Mouse (Mus musculus) heart, embryonic 14.5 days (tissue): ENCODE results near the gene Sdk2. TPM values are rescaled to one million over a fixed set of nuclear protein-coding genes. Genes with fewer than 3 reads are reported as not detected.

Source experiments
- ATAC-seq: fragments of 200-750 bp; cut with Nextera tagmentation; 2 replicates; pipeline ENCODE4 v1.8.0; 2017; ENCODE audit warnings: low read depth, moderate TSS enrichment; ENCODE audit not compliant: insufficient number of reproducible peaks, insufficient read depth, low FRiP score
- H3K27ac ChIP-seq, 2 experiments: fragments of 200-500 bp in 1 of 2; fragments of 300-500 bp in 1 of 2; sonication (generic) in 1 of 2; replicated peaks in 1 of 2; 2 replicates each; pipeline ENCODE4 v1.5.1; 2012 to 2014; ENCODE audit warnings: low read depth in 2 of 2, low read length in 2 of 2, control low read depth in 1 of 2, mild to moderate bottlenecking in 1 of 2, mixed read lengths in 1 of 2; ENCODE audit not compliant: control insufficient read depth in 1 of 2, insufficient read depth in 1 of 2
- H3K27me3 ChIP-seq: fragments of 300-500 bp; sonication (generic); 2 replicates; pipeline ENCODE4 v1.6.1; 2014; ENCODE audit warnings: mild to moderate bottlenecking, low read length, control low read depth; ENCODE audit not compliant: control insufficient read depth, insufficient read depth
- H3K36me3 ChIP-seq: fragments of 300-500 bp; sonication (generic); 2 replicates; pipeline ENCODE4 v1.6.1; 2014; ENCODE audit warnings: mild to moderate bottlenecking, control low read depth, low read length, mixed read lengths; ENCODE audit not compliant: control insufficient read depth, insufficient read depth
- H3K4me1 ChIP-seq, 2 experiments: fragments of 200-500 bp in 1 of 2; fragments of 300-500 bp in 1 of 2; sonication (generic) in 1 of 2; 2 replicates each; pipeline ENCODE4 v1.6.1; 2012 to 2014; ENCODE audit warnings: low read length in 2 of 2, control low read depth in 1 of 2, mixed read lengths in 1 of 2; ENCODE audit not compliant: control insufficient read depth in 2 of 2, insufficient read depth in 2 of 2
- H3K4me2 ChIP-seq: fragments of 300-500 bp; sonication (generic); 2 replicates; pipeline ENCODE4 v1.6.1; 2014; ENCODE audit warnings: mild to moderate bottlenecking, low read length
- H3K4me3 ChIP-seq, 2 experiments: fragments of 200-500 bp in 1 of 2; fragments of 300-500 bp in 1 of 2; sonication (generic) in 1 of 2; 2 replicates each; pipeline ENCODE4 v1.5.1; 2012 to 2014; ENCODE audit warnings: low read length in 2 of 2, mild to moderate bottlenecking in 2 of 2, control low read depth in 1 of 2, low read depth in 1 of 2, moderate library complexity in 1 of 2; ENCODE audit not compliant: control insufficient read depth in 1 of 2, insufficient read depth in 1 of 2
- H3K9ac ChIP-seq: fragments of 300-500 bp; sonication (generic); 2 replicates; pipeline ENCODE4 v1.6.1; 2014; ENCODE audit warnings: mild to moderate bottlenecking, low read length
- H3K9me3 ChIP-seq: fragments of 300-500 bp; sonication (generic); 2 replicates; pipeline ENCODE4 v1.6.1; 2016; ENCODE audit warnings: low read length, control low read depth; ENCODE audit not compliant: control insufficient read depth
- WGBS: fragments of 180-500 bp; shearing (Covaris S2); extraction: QIAGEN DNeasy Blood & Tissue Kit; methylation state at CpG from one replicate; pipeline ENCODE4 v1.1.7; 2014; 5-methylcytosine and 5-hydroxymethylcytosine counted together
- polyA plus RNA-seq: library from polyadenylated mRNA; unstranded; fragments of >200 nt; fragmentation: Nextera tagmentation; extraction: Ambion mirVana; gene quantifications from 2 replicates; pipeline ENCODE4 v1.2.1, GENCODE M21; 2014

The Sdk2 gene
- polyA plus RNA-seq, 1 experiment from 2014 or later: 2.4 TPM

GRCm38 (mm10) chr11:113978318-113978717 lies 88.5 kb downstream of the Sdk2 start:
- no peak for ATAC-seq
- no peaks in the 10 kb centered on the region for H3K9me3 ChIP-seq
- no peak overlapping the region for H3K27ac ChIP-seq
- no peak overlapping the region for H3K9ac ChIP-seq
- no peaks in the 10 kb centered on the region for H3K36me3 ChIP-seq
- 95% methylated on average over 12 of the region's 12 CpGs for WGBS
- H3K4me3 ChIP-seq: no peak overlapping the region
- H3K4me2 ChIP-seq: no peak overlapping the region
- no peaks in the 10 kb centered on the region for H3K27me3 ChIP-seq
- H3K4me1 ChIP-seq: peaks cover 12 to 16% of the 10 kb centered on the region in 2 experiments

- Histone ChIP-seq H3K4me2 (no peak overlapping the region), H3K27ac (no peak overlapping the region), H3K27me3 (no peaks in the 10 kb centered on the region), H3K9me3 (peaks cover 6% of the 10 kb centered on the region), H3K4me1 (peaks cover 3 to 7% of the 10 kb centered on the region in 2 experiments; a peak in 2 of 4 replicates), H3K9ac (no peak overlapping the region), H3K4me3 (no peak overlapping the region), H3K36me3 (no peaks in the 10 kb centered on the region)
- 63% methylated on average over 3 of the region's 3 CpGs for WGBS
- no peak for ATAC-seq
Observed at GRCm38 (mm10) chr11:113975667-113975970, 91.2 kb downstream of the Sdk2 start.

- Histone ChIP-seq H3K9me3 (peaks cover 9% of the 10 kb centered on the region), H3K4me3 (no peak overlapping the region), H3K27me3 (no peaks in the 10 kb centered on the region), H3K36me3 (no peaks in the 10 kb centered on the region), H3K9ac (no peak overlapping the region), H3K4me2 (no peak overlapping the region), H3K27ac (no peak overlapping the region), H3K4me1 (peaks cover 3 to 7% of the 10 kb centered on the region in 2 experiments; a peak in 2 of 4 replicates)
- ATAC-seq: no peak
- WGBS: 42% methylated on average over 16 of the region's 16 CpGs
Observed at GRCm38 (mm10) chr11:113974876-113975666, 91.8 kb downstream of the Sdk2 start.

GRCm38 (mm10) chr11:113972517-113972872 lies 94.4 kb downstream of the Sdk2 start:
- no peak overlapping the region for H3K27ac ChIP-seq
- peaks cover 3 to 7% of the 10 kb centered on the region in 2 experiments; a peak in 2 of 4 replicates for H3K4me1 ChIP-seq
- no peaks in the 10 kb centered on the region for H3K27me3 ChIP-seq
- no peak overlapping the region for H3K4me3 ChIP-seq
- peak; percentile 55 for ATAC-seq
- H3K9me3 ChIP-seq: peaks cover 35% of the 10 kb centered on the region
- no peak overlapping the region for H3K4me2 ChIP-seq
- 37% methylated on average over 3 of the region's 3 CpGs for WGBS
- H3K9ac ChIP-seq: no peak overlapping the region
- H3K36me3 ChIP-seq: no peaks in the 10 kb centered on the region

- WGBS: 81% methylated on average over 19 of the region's 19 CpGs
- no peak overlapping the region for H3K4me2 ChIP-seq
- no peak overlapping the region for H3K4me3 ChIP-seq
- peaks cover 41% of the 10 kb centered on the region for H3K9me3 ChIP-seq
- no peak overlapping the region for H3K9ac ChIP-seq
- H3K36me3 ChIP-seq: no peaks in the 10 kb centered on the region
- ATAC-seq: no peak
- peaks cover 3 to 7% of the 10 kb centered on the region in 2 experiments; a peak in 2 of 4 replicates for H3K4me1 ChIP-seq
- H3K27ac ChIP-seq: no peak overlapping the region
- no peaks in the 10 kb centered on the region for H3K27me3 ChIP-seq
Observed at GRCm38 (mm10) chr11:113971609-113972516, 95.0 kb downstream of the Sdk2 start.

- H3K27ac ChIP-seq: no peak overlapping the region
- H3K4me1 ChIP-seq: peaks cover 3 to 7% of the 10 kb centered on the region in 2 experiments; a peak in 2 of 4 replicates
- 83% methylated on average over 2 of the region's 2 CpGs for WGBS
- no peak overlapping the region for H3K4me2 ChIP-seq
- H3K4me3 ChIP-seq: no peak overlapping the region
- peaks cover 59% of the 10 kb centered on the region for H3K9me3 ChIP-seq
- H3K27me3 ChIP-seq: no peaks in the 10 kb centered on the region
- H3K36me3 ChIP-seq: no peaks in the 10 kb centered on the region
- ATAC-seq: no peak
- no peak overlapping the region for H3K9ac ChIP-seq
Observed at GRCm38 (mm10) chr11:113970026-113970425, 96.8 kb downstream of the Sdk2 start.

GRCm38 (mm10) chr11:113965214-113965613 lies 101.6 kb downstream of the Sdk2 start:
- Histone ChIP-seq H3K27me3 (no peaks in the 10 kb centered on the region), H3K36me3 (no peaks in the 10 kb centered on the region), H3K4me1 (peaks cover 2 to 4% of the 10 kb centered on the region in 2 experiments; a peak in 1 of 4 replicates), H3K4me2 (no peak overlapping the region), H3K9ac (no peak overlapping the region), H3K27ac (no peak overlapping the region), H3K9me3 (peaks cover 70% of the 10 kb centered on the region), H3K4me3 (no peak overlapping the region)
- ATAC-seq: no peak
- WGBS: 65% methylated on average over 1 of the region's 1 CpGs
